Mouse (Mus musculus): ENCODE results near the gene Atf1. TPM values are rescaled to one million over a fixed set of nuclear protein-coding genes. Genes with fewer than 3 reads are reported as not detected.
"Not testable (repeated sequence)": the region's sequence is repeated elsewhere in the genome, so short reads cannot be mapped to it uniquely, and the experiment has no call there.

The Atf1 gene
- total RNA-seq, 4 experiments from 2014 or later = 24.1 to 28.2 (median 25.9) TPM

DNA sequence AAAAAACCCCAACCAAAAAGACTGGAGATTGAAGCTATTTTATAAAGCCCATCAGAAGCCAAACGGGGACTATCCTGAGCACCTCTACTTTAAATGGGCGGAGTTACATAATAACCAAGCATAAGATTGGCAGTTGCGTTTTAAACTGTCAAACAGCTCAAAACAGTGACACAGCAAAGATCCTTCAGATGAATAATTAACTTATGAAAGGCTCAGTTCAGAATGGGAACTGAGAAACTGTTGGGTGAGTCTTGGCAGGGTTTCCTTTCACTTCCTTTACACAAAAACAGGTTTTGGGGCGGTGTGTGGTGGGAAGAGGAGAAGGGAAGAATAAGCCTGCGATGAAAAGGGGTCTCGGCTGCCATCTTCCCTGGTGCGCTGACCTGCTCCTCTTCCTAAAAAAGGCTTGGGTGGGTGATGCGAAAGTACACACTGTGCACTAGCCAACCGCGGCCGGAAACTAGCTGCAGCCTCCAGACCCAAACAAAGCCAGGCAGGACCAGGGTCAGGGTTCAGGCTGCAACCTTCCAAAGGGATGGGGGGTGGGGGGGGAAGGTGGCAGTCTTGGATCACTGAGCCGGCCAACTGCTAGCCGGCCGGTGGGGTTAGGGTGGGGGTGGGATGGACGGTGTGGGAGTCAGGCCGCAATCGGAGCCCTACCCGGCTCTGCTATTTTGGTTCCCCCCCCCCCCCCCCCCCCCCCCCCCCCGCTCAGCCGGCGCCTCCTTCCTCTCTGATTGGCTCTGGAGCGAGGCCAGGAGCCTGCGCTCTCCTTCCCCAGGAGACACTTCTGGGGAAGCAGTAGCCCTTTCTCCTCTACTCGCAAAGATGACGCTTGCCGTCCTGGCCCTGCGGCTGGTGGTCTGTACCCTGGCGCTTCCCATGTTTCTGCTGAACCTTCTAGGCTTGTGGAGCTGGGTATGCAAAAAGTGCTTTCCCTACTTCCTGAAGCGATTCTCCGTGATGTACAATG lies 76.7 kb downstream of the Atf1 start, which contains the start of gene Mettl7a1:
Gene Mettl7a1 (plus strand): TSS at position 122 of the 973 bp plus-strand sequence.
- DNase-seq (ENCODE audit: low spot score in 2 of 2) = peak; percentile 78 to 83

GRCm38 (mm10) chr15:100306201-100306600 lies 78.6 kb downstream of the Atf1 start:
- no peak for DNase-seq (ENCODE audit: low spot score in 2 of 2)

DNA sequence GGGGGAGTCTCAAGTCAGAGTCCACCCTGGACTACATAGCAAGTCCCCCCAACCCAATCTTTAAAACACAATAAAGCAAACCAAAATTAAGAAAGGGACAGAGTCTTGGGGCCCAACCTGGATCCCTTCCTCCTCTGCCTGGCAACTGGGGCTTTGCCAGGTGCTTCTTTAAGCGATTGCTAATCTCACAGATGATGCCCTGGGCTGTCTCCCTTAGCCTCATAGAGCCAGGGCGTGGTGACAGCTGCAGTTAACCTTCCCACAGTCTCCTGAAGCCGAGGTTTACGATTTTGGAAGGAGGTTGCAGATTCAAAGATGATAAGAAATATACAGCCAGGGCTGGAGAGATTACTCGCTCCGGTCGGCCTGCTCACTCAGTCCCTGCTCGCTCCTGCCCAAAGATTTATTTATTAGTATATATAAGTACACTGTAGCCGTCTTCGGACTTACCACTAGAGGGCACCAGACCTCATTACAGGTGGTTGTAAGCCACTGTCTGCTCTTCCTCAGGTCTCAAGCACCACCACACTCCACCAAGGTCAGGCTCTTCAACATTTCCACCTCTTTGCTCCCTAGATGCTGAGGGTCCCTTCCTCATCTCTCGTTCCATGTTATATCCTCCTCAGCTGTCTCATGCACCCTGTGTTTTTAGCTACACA lies 79.9 kb downstream of the Atf1 start:
- DNase-seq (ENCODE audit: low spot score in 2 of 2) = not testable (repeated sequence)

Other genes with a start within 250 kb of the Atf1 start
- 10 to 100 TPM; 46.0 to 55.2 (median 48.7) TPM for gene Dip2b, start 189.2 kb upstream of the Atf1 start, total RNA-seq (2022)
- gene Tmprss12, start 53.0 kb downstream of the Atf1 start, total RNA-seq (2022) = not detected
- 10 to 100 TPM; 35.0 to 49.9 (median 40.9) TPM for gene Mettl7a1, start 76.3 kb downstream of the Atf1 start, total RNA-seq (2022)
- gene Mettl7a3, start 107.1 kb downstream of the Atf1 start, total RNA-seq (2022) = under 1 TPM in 1 of 4 experiments, not detected in 3; 0.98 TPM
- not detected for gene Methig1, start 125.3 kb downstream of the Atf1 start, total RNA-seq (2022)
- 1 to 10 TPM in 2 of 4 experiments, under 1 TPM in 1, not detected in 1; 0.94 to 1.2 (median 1.1) TPM for gene Mettl7a2, start 125.4 kb downstream of the Atf1 start, total RNA-seq (2022)
- not detected for gene Higd1c, start 136.7 kb downstream of the Atf1 start, total RNA-seq (2022)
- gene Gm5475, start 194.3 kb downstream of the Atf1 start, total RNA-seq (2022) = not detected
- gene Slc11a2, start 197.3 kb downstream of the Atf1 start, total RNA-seq (2022) = 10 to 100 TPM; 54.1 to 68.5 (median 60.4) TPM
- gene Letmd1, start 241.2 kb downstream of the Atf1 start, total RNA-seq (2022) = 10 to 100 TPM; 57.2 to 67.6 (median 62.7) TPM